Mouse (Mus musculus): Measurements from ENCODE around the gene Gm43191.
"Not testable (repeated sequence)": the region's sequence is repeated elsewhere in the genome, so short reads cannot be mapped to it uniquely, and the experiment has no call there.

Gm43191 gene

DNA sequence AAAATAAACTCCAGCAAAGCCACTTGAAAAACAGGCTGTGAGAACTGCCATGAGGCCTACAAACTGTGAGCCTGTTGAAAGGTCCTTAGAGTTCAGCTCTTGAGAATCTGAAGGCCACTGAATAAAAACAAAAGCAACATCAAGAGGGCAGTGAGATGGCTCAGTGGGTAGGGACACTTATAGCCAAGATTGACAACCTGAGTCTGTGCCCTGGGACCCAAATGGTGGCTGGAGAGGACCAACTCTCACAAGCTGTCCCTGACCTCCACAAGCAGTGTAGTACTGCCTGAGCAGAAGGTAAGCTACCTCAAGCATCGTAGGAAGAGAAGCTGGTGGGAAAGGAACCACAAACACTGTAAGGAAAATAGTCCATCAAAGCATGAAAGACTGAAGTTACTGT lies at the start of gene Gm43191:
Gene Gm43191 (minus strand): TSS at position 101 of the 400 bp plus-strand sequence.
- no peak for DNase-seq (ENCODE audit: low spot score)

DNA sequence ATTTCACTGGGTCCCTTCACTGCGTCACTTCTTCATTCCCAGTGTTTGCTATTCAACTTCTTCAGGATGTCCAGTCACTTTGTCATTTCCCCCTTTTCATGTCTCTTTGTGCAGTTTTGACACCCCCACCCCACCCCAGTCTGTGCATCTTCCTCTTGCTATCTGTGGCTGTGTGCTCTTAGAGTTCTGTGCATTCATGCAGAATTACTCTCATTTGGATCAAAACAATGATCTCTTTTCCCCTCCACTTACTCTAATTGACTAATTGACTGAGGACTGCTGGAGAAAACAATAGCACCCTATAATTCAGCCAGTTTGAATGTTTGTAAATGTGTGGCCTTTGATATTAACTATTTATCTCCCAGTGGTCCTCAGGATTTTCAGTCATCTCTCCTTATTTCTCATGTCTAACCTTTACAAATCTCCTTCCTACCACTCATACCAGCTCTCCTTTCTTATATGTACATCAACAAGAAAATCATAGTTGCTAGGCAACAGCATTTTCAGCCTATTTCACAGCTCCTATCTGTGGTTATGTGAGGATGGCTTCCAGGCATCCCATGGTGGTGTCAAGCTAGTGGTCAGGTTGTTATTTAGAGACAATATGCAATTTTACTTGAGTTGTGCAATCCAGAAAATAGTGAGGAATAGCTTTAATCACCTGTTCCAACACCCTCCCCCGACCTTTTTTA lies 48.6 kb upstream of the Gm43191 start:
- DNase-seq (ENCODE audit: low spot score): no peak

DNA sequence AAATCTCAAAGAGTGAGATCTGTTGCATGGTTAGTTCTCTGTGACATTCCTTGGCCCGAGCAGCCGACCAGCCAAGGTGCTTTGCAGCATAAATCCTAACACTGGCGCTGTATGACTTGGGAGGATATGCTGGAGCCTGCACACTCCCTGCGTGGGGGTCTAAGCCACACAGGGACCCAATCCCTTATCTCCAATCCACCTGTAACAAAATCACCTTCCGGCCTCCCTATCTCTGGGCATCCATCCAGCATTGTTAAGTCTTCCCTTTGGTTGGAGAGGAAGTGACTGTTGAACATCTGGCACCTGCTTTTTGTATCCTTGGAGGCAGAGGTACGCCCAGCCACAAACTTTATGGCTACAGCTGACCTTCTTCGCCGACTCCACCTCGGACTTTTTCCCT lies 45.7 kb upstream of the Gm43191 start:
- no peak for DNase-seq (ENCODE audit: low spot score)

DNA sequence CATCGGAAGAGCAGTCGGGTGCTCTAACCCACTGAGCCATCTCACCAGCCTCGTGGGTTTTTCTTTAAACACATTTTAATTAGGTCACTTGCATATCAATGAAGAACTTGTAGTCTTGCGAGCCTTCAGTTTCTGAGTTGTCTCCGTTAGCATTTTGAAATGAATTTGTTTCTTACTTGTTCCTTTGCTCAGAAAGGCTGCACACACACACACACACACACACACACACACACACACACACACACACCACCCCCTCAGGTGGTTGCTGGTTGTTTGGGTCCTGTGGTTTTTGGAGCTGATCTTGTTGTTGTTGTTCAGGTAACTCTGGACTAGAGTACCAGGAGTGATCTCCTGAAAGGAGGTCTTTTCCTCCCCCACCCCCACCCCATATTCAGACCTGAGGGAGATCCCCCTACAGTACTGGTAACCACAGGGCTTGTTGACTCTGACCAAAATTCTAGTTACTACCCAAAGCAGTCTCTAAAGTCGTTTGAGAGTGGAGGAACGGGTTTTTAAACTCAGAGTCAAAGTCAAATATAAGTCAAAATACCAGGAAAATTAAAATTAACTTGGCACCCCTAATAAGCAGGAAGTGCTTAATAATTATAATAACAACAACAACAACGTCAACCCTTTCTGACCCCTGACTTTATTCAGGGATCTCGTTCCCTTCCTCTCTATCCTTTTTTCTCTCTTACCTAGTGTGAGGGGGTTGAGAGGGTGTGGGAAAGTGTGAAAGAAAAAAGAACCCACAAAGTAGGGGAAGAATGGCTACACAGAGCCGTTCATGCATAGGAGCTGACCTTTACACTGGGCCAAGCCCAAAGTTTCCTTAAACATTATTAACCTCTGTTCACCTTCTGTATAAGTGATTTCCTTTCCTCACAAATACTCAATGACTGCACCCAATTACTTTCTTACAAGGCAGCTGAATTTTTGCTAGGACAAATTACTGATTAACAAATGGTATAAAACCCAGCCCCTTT lies 42.7 kb upstream of the Gm43191 start:
- DNase-seq (ENCODE audit: low spot score): no peak

DNA sequence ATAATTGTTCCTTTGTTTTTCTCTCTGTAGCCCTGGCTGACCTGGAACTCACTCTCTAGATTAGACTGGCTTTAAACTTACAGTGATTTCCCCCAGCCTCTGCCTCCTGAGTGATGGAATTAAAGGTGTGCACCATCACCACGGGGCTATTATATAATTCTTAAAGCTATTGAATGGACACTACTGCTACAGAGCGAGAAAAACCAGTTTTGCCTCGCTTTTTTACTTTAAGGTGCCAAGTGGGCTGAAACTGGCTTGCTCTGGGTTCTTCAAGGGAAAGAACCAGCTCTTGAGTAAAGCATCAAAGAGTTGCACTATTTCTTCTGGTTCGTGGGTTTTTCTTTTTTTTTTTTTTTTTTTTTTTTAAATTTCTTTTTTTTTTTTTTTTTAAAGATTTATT lies 41.9 kb upstream of the Gm43191 start:
- DNase-seq (ENCODE audit: low spot score): no peak

DNA sequence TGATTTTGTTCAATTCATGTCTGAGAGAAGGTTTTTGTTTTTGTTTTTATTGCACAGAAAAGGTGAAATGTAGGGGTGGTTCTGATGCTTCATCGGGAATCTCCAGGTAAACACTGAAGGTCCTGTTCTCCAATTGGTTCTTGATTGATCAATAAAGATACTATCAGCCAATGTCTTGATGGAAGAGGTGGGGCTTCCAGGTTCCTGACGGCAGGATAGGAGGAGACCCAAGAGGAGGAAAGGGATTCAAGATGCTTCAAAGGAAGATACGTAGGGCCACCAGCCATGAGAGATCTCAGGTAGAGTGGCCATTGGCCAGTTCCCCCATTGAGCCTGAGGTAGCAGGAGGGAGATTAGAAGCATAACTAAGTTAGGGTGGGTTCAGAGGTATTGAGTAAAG lies 37.9 kb upstream of the Gm43191 start:
- DNase-seq (ENCODE audit: low spot score): no peak

DNA sequence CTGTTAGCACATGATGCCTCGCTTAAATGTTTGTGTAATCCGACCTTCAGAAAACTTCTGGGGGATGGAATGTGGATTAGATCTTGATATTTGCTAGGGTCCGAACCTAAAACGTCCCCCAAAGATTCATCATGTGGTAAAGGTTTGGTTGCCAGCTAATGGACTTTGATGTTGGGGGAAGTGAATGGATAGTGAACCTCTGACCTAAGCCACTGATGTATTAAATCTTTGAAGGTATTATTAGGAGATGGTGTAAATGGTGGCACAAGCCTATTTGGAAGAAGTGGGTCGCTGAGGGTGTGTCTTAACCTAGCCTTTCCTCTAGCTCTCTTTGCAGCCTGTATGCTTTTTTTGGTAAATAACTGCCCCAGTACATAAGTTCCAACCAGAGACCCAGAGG lies 32.0 kb upstream of the Gm43191 start:
- no peak for DNase-seq (ENCODE audit: low spot score)

DNA sequence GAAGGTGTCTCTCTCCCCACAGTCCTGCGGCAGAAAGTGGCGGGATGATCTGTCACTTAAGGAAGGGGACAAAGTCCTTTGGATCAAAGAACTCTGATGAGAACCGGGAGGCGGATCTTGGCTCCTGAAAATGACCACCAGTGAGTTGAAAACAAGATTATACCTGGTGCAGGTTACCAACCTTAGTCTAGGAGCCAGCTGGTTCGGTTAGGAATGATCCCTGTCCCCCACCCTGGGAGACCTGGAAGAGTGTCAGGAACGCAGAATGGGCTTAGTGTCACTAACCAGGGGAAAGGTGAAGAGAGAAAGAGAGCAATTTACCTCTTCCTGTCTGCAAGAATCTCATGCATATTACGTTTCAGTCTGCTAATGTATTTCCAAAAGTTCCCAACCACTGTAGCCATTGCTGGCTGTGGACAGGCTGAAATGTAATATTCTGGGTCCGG lies 31.4 kb upstream of the Gm43191 start, which contains the start of gene Slc35a3:
Gene Slc35a3 (minus strand): TSS at position 396 of the 446 bp plus-strand sequence.
- DNase-seq (ENCODE audit: low spot score): no peak

DNA sequence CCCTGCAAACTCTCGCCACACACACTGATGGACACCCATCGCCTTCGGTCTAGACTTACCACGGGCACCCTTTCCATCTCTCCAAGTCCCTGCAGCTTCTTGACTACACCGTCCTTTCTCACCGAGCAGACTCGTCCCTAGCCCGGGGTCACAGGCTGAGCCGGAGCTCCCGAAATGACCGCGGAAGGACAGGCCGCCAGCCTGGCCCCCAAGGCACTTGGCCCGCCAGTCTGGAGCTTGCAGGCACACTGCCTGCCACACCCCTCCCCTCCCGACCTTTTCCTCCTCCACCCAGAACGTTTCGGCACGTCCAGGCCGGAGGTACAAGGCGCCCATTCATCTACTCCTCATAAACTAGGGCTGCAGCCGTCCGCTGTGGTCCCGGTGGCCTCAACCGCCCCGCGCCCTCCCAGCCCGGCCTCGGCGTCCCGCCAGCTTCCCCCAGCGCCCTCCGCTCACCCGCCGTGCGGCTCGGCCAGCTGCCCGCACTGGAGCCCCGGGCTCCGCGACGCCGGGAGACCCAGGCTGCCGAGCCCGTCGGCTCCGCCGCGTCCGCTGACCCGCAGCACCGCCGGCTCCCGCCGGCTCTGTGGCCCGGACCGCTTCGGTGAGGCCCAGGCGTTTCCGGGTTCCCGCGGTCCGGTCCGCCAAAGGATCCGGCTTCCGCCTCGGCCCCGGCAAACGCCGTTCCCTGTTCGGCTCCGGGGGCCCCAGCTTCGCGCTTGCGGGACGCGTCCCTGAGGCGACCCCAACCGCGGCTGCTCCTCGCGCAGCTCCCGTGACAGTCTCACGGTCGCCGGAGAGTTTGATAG lies 30.8 kb upstream of the Gm43191 start:
- peak; percentile 83 for DNase-seq (ENCODE audit: low spot score)

DNA sequence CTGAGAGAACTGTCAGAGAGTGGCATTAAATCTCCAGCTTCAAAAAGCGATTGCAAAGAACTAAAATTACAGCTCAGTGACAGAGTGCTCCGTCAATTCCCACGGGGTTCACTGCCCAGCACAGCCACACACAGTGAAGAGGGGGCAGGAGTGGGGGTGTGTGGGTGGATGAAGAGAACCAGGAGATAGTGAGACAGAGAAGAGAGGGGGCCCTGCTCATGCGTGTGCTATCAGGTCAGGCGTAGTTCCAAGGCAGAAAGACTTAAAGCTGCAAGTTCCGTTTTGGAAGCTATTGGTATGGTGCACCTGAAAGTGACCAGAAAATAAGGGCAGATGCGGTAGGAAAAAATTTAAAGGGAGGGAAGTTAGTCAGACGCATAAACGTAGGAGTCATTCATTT lies 29.9 kb upstream of the Gm43191 start:
- no peak for DNase-seq (ENCODE audit: low spot score)

DNA sequence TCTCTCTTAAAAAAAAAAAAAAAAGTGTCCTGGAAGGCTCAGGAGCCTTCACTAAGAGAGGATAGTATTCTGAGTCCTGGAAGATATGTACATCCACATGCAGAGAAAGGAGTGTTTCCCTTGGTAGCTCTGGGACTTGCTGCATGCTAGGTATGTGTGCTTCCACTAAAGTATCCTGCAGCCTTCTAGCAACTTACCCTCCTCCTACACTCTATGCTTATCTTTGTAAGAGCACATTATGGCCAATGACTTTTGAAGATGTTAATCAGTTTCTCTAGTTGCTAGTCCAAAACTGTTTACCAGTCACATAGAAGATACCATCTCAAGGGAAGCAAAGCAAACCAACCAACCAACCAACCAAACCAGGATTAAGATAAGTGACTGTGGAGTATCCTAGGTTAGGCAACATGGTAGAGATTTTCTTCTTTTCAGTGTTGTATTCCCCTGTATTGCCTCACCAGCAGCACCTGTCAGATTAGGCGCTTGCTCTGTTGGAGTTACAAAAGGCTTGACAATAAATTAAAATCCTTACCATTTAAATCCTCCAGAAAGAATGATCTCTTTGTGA lies 24.7 kb upstream of the Gm43191 start:
- DNase-seq (ENCODE audit: low spot score): no peak

DNA sequence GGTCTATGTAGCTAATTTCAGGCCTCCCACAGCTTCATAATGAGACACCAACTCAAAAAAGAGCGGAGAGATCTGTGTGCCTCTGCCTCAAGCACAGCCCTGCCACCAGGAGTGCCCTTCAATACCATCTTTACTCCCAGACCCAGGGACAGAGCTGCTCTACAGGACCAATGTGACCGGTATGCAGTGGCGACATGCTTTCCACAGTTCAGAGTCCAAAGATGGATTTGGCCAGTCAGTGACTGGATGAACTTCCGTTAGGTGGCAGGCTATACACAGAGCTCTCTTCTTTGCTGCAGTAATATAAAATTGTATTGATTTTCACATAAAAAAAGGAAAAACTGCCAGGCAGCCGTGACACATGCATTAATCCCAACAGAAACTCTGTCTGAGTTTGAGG lies 22.8 kb upstream of the Gm43191 start:
- DNase-seq (ENCODE audit: low spot score): no peak

DNA sequence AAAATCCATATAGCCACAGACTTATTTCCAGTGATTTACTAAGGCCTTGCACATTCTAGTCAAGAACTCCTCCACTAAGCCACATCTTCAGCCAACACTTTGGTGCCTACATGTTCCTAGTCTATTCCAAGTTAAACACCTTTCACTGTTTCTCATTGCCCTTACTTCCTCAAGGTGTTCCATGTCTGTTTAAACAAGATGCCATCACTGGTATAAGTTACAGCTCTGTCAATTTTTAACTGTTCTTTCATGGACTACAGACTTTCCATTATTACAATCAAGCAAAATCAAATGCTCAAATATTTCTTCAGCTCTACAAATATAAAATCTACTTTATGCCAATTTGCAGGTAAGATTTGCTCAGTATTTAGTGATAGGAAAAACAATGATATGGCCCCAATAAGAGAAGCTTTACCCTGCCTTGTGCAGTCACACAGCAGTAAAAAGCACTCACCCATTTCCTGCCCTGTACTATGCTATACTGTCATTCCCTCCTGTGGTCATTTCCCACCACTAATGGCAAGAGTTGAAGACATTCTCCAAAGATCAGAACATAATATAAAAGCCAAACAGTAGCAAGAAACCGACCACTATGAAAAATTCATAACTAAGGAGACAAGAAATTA lies 21.7 kb upstream of the Gm43191 start:
- no peak for DNase-seq (ENCODE audit: low spot score)

DNA sequence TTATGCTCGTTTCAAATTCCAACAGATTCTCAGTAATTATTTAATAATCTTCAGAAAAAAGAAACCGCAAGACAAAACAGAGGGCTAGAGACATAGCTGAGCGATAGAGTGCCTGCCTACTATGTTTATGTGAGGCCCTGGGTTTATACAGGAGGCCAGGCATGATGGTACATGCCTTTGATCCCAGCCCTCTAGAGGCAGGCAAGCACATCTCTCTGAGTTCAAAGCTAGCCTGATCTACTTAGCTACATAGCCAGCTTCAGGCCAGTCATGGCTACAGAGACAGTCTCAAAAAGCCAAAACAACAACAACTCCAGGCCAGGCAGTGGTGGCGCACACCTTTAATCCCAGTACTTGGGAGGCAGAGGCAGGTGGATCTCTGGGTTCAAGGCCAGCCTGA lies 20.5 kb upstream of the Gm43191 start:
- DNase-seq (ENCODE audit: low spot score): no peak

DNA sequence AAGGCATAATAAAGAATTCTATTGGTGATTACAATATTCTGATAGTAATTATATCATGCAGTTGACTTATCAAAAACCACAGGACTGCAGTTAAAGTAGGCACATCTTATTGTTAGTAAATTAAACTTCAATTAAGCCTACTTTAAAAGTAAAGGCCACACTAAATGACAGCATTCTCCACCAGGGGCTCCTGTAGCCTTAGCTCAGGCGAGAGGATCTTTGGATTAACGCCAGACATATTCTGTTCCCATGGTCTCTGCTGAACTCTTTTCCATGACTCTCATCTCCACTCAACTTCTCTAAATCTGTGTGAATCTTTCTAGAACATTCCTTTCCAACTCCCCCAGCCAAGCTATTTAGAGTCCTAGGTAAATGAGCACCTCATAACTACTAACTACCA lies 17.7 kb upstream of the Gm43191 start:
- no peak for DNase-seq (ENCODE audit: low spot score)

DNA sequence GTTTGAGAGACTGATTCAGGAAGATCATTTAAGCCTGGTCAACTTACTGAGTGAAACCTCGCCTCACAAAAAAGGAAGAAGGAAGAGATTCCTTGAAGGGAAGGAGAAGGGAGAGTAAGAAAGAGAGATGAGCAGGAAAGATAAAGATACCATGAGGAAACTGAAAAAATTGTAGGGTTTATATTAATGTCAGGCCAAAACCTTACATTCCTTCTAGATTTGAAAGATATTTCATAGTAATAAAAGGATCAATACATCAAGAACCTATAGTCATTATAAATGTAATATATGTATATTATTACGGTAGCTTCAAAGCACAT lies 14.6 kb upstream of the Gm43191 start:
- no peak for DNase-seq (ENCODE audit: low spot score)

DNA sequence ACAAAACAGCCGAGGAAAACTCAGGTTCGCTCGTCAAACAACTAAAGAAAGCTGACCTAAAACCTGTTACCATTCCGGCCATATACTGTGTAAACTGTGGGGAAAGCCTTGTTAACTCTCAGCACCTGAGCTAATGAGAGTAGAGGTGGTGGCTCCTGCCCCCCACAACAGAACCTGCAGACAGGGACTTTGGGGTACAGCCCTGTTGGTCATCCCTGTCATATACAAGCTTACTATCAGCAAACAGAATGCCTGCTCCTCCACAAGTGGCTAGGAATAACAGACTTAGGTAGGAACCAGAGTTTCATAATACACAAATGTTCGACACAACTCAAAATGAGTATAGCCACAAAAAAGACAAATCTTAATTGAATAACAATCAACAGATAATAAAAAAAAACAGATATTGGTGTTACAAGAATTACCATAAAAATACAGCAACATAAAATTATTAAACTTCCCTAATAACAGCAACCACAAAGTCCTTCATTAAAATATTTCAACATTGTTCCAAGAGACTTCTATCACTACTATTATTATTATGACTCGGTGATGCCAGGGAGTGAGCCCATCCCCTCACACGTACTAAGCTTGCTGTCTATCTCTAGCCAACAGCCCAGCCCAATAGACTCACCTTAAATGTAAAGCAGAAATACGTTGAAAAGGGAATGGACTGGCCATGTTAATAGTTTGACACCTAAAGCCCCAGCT lies 14.1 kb upstream of the Gm43191 start:
- DNase-seq (ENCODE audit: low spot score): no peak

DNA sequence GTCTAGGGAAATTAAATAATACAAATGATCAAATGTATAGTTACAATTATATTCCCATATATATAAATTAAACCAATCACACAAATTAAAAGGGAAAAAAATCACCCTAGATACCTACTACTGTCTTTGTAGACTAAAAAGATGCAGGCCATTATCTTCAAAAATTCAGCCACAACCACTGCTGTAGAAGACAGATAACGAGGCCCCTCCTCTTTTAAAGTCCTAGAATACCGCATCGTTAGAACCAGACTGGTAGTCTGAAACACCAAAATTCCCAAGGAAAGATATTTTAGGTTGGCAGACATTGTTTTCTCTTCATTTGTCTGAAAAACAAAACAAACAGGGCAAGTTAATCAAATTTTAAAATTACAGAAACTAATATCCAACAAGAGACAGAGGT lies 13.3 kb upstream of the Gm43191 start:
- DNase-seq (ENCODE audit: low spot score): no peak

DNA sequence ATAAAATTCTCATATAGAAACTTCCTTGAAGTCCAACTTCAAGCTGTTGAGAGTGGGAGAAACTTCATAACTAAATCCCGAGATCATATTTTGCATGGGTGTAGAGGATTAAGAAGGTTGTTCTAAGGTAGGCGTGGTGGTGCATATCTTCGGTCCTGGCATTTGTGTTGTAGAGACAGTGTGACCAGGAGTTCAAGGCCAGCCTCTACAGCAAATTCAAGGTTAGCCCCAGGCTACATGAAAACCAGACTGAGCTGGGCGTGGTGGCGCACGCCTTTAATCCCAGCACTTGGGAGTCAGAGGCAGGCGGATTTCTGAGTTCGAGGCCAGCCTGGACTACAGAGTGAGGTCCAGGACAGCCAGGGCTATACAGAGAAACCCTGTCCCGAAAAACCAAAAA lies 16.8 kb downstream of the Gm43191 start:
- DNase-seq (ENCODE audit: low spot score): not testable (repeated sequence)

DNA sequence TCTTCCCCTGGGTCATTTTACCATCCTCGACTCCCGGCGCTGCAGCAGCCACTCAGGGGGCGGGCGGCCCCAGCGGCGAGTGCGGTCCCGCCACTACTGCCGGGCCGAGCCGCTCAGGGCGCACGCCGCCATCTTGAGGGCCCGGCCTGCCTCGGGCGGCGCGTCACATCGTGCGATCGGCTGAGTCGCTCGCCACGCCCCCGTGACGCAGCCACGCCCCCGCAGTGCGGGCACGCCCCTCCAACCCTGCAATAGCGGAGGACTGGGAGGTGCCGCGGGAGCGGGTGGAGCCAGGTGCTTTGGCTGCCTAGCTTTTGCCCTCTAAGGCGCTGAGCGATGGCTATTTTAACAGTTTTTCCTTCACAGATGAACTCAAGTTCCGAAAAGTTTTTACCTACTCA lies 18.6 kb downstream of the Gm43191 start, which contains the start of gene Mfsd14a:
Gene Mfsd14a (minus strand): TSS at position 215 of the 401 bp plus-strand sequence.
- peak; percentile 99 for DNase-seq (ENCODE audit: low spot score)

DNA sequence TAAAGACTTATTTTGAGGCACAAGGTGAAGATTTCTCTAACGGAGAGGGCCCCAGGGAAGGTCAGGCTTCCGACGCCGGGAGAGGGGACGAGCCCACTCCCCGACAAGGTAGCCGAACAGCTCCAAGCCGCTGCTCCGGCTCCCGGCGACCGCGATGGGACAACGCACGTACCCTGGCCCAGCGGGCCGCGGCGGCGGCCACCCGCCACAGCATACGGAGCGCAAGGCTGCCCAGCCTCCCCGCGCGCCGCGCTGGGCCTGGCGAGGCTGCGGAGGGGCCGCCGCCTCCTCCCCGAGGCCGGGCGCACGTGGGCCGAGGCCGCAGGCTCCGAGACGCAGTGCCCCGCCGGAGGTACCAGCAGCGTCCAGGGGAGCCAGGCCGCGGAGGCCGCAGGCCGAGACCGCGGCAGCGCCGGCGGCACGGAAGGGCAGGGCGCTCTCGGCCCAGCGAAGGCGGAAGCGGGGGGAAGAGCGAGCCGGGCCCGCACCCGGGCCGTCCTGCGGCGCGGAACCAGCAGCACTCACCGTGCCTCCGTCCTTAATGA lies 19.1 kb downstream of the Gm43191 start:
- DNase-seq (ENCODE audit: low spot score): peak; percentile 26
